Mouse (Mus musculus) embryonic facial prominence, embryonic 12.5 days (tissue): ENCODE results near the gene Wdr35. TPM values are rescaled to one million over a fixed set of nuclear protein-coding genes. Genes with fewer than 3 reads are reported as not detected.

Source experiments
- ATAC-seq: fragments of 200-750 bp; cut with Nextera tagmentation; 2 replicates; pipeline ENCODE4 v1.8.0; 2017; ENCODE audit not compliant: insufficient number of reproducible peaks, insufficient read depth, low FRiP score, low TSS enrichment
- H3K27ac ChIP-seq: fragments of 300-500 bp; sonication (generic); 2 replicates; pipeline ENCODE4 v1.5.1; 2016; ENCODE audit warnings: mild to moderate bottlenecking
- H3K27me3 ChIP-seq: fragments of 300-500 bp; sonication (generic); 2 replicates; pipeline ENCODE4 v1.6.1; 2016; ENCODE audit warnings: mild to moderate bottlenecking, moderate library complexity
- H3K36me3 ChIP-seq: fragments of 300-500 bp; sonication (generic); 2 replicates; pipeline ENCODE4 v1.6.1; 2016; ENCODE audit warnings: mild to moderate bottlenecking
- H3K4me1 ChIP-seq: fragments of 300-500 bp; sonication (generic); 2 replicates; pipeline ENCODE4 v1.6.1; 2016
- H3K4me2 ChIP-seq: fragments of 300-500 bp; sonication (generic); replicated peaks from 2 replicates; pipeline ENCODE4 v1.6.1; 2016; ENCODE audit warnings: mild to moderate bottlenecking, moderate library complexity
- H3K4me3 ChIP-seq: fragments of 300-500 bp; sonication (generic); 2 replicates; pipeline ENCODE4 v1.5.1; 2016; ENCODE audit warnings: mild to moderate bottlenecking
- H3K9ac ChIP-seq: fragments of 300-500 bp; sonication (generic); 2 replicates; pipeline ENCODE4 v1.6.1; 2016; ENCODE audit warnings: mild to moderate bottlenecking, moderate library complexity
- H3K9me3 ChIP-seq: fragments of 300-500 bp; sonication (generic); 2 replicates; pipeline ENCODE4 v1.6.1; 2016; ENCODE audit warnings: mild to moderate bottlenecking, moderate library complexity
- WGBS: fragments of 180-500 bp; shearing (Covaris S2); methylation state at CpG from one replicate; pipeline ENCODE4 v1.1.7; 2016; 5-methylcytosine and 5-hydroxymethylcytosine counted together
- polyA plus RNA-seq: library from polyadenylated mRNA; unstranded; fragments of >200 nt; fragmentation: Nextera tagmentation; extraction: Ambion mirVana; gene quantifications from 2 replicates; pipeline ENCODE4 v1.2.1, GENCODE M21; 2016

The Wdr35 gene
- polyA plus RNA-seq, 1 experiment from 2014 or later = 27.1 TPM

GRCm38 (mm10) chr12:9054012-9054411 is 80.3 kb downstream of the Wdr35 start:
- H3K4me3 ChIP-seq = no peak overlapping the region
- H3K27ac ChIP-seq = no peak overlapping the region
- 67% methylated on average over 2 of the region's 2 CpGs for WGBS

GRCm38 (mm10) chr12:9055269-9055668 is 81.6 kb downstream of the Wdr35 start:
- Histone ChIP-seq H3K4me3 (no peak overlapping the region), H3K27me3 (0 out of 2 replicates have a peak, but pooled peaks cover 5% of the 10 kb centered on the region), H3K27ac (no peak overlapping the region), H3K4me1 (peaks cover 6% of the 10 kb centered on the region; the same call in 1 of the 2 replicates), H3K9ac (no peak overlapping the region), H3K9me3 (no peaks in the 10 kb centered on the region), H3K4me2 (no peak overlapping the region), H3K36me3 (no peaks in the 10 kb centered on the region)
- WGBS = 58% methylated on average over 11 of the region's 11 CpGs
- ATAC-seq = no peak

More at GRCm38 (mm10) chr12:9054012-9054411, 80.3 kb downstream of the Wdr35 start:
- Histone ChIP-seq H3K4me1 (peaks cover 6% of the 10 kb centered on the region; the same call in 1 of the 2 replicates), H3K9ac (no peak overlapping the region), H3K9me3 (no peaks in the 10 kb centered on the region), H3K4me2 (no peak overlapping the region), H3K36me3 (no peaks in the 10 kb centered on the region), H3K27me3 (0 out of 2 replicates have a peak, but pooled peaks cover 5% of the 10 kb centered on the region)
- no peak for ATAC-seq

- ATAC-seq = no peak
Measured at GRCm38 (mm10) chr12:9059502-9059901, 85.8 kb downstream of the Wdr35 start.

GRCm38 (mm10) chr12:9059965-9060364 is 86.3 kb downstream of the Wdr35 start:
- ATAC-seq = no peak
- Histone ChIP-seq H3K27ac (no peak overlapping the region), H3K27me3 (0 out of 2 replicates have a peak, but pooled peaks cover 3% of the 10 kb centered on the region), H3K9ac (no peak overlapping the region), H3K4me3 (no peak overlapping the region), H3K36me3 (no peaks in the 10 kb centered on the region), H3K4me2 (no peak overlapping the region), H3K9me3 (no peaks in the 10 kb centered on the region), H3K4me1 (no peaks in the 10 kb centered on the region)
- WGBS = 80% methylated on average over 9 of the region's 9 CpGs

More at GRCm38 (mm10) chr12:9059502-9059901, 85.8 kb downstream of the Wdr35 start:
- no peak overlapping the region for H3K4me2 ChIP-seq
- H3K4me1 ChIP-seq = no peaks in the 10 kb centered on the region
- no peak overlapping the region for H3K9ac ChIP-seq
- H3K27ac ChIP-seq = no peak overlapping the region
- no peaks in the 10 kb centered on the region for H3K9me3 ChIP-seq
- 80% methylated on average over 3 of the region's 3 CpGs for WGBS
- H3K36me3 ChIP-seq = no peaks in the 10 kb centered on the region
- 0 out of 2 replicates have a peak, but pooled peaks cover 3% of the 10 kb centered on the region for H3K27me3 ChIP-seq
- no peak overlapping the region for H3K4me3 ChIP-seq

GRCm38 (mm10) chr12:9063611-9064010 is 89.9 kb downstream of the Wdr35 start:
- 81% methylated on average over 6 of the region's 6 CpGs for WGBS
- Histone ChIP-seq H3K27ac (no peak overlapping the region), H3K9ac (no peak overlapping the region), H3K36me3 (no peaks in the 10 kb centered on the region), H3K27me3 (no peaks in the 10 kb centered on the region), H3K9me3 (no peaks in the 10 kb centered on the region), H3K4me2 (no peak overlapping the region), H3K4me3 (no peak overlapping the region), H3K4me1 (no peaks in the 10 kb centered on the region)
- no peak for ATAC-seq

GRCm38 (mm10) chr12:9071058-9071457 is 97.4 kb downstream of the Wdr35 start:
- 92% methylated on average over 1 of the region's 1 CpGs for whole genome bisulfite sequencing
- ATAC-seq = no peak
- Histone ChIP-seq H3K27ac (0 out of 2 replicates have a peak overlapping the region, but pooled peaks have one; percentile 2), H3K36me3 (no peaks in the 10 kb centered on the region), H3K9me3 (no peaks in the 10 kb centered on the region), H3K4me2 (no peak overlapping the region), H3K4me1 (peaks cover 5% of the 10 kb centered on the region; the same call in 1 of the 2 replicates), H3K27me3 (no peaks in the 10 kb centered on the region), H3K4me3 (no peak overlapping the region), H3K9ac (no peak overlapping the region)

GRCm38 (mm10) chr12:9071493-9071892 is 97.8 kb downstream of the Wdr35 start:
- 33% methylated on average over 4 of the region's 4 CpGs for WGBS
- Histone ChIP-seq H3K27me3 (no peaks in the 10 kb centered on the region), H3K9ac (no peak overlapping the region), H3K4me3 (no peak overlapping the region), H3K27ac (no peak overlapping the region; the same call in 1 of the 2 replicates), H3K36me3 (no peaks in the 10 kb centered on the region), H3K4me2 (no peak overlapping the region), H3K9me3 (no peaks in the 10 kb centered on the region), H3K4me1 (peaks cover 5% of the 10 kb centered on the region; the same call in 1 of the 2 replicates)
- ATAC-seq = 0 out of 2 replicates have a peak, but pooled peaks have one; percentile 28

- H3K27ac ChIP-seq = no peak overlapping the region
- H3K9me3 ChIP-seq = no peaks in the 10 kb centered on the region
- H3K4me2 ChIP-seq = no peak overlapping the region
- H3K9ac ChIP-seq = no peak overlapping the region
- WGBS = 95% methylated on average over 3 of the region's 3 CpGs
- ATAC-seq = no peak
- H3K36me3 ChIP-seq = no peaks in the 10 kb centered on the region
- no peaks in the 10 kb centered on the region for H3K4me1 ChIP-seq
- no peaks in the 10 kb centered on the region for H3K27me3 ChIP-seq
- no peak overlapping the region for H3K4me3 ChIP-seq
Measured at GRCm38 (mm10) chr12:9077554-9078125, 103.9 kb downstream of the Wdr35 start.

Other genes starting within 250 kb of the Wdr35 start
- gene Sdc1, start 202.6 kb upstream of the Wdr35 start, polyA plus RNA-seq = 173 and 184 TPM in 2 replicates
- 271 and 307 TPM in 2 replicates for gene Laptm4a, start 52.2 kb upstream of the Wdr35 start, polyA plus RNA-seq
- gene Matn3, start 26.0 kb upstream of the Wdr35 start, polyA plus RNA-seq = 2.0 and 2.1 TPM in 2 replicates
- 17.6 and 17.9 TPM in 2 replicates for gene Ttc32, start 56.1 kb downstream of the Wdr35 start, polyA plus RNA-seq